Mouse (Mus musculus) limb, embryonic 15.5 days (tissue): ENCODE measurements around the gene Cep57l1. TPM values are rescaled to one million over a fixed set of nuclear protein-coding genes. Genes with fewer than 3 reads are reported as not detected.

Experiments used
- ATAC-seq: fragments of 200-750 bp; cut with Nextera tagmentation; 2 replicates; pipeline ENCODE4 v1.8.0; 2017; ENCODE audit warnings: low read depth, moderate TSS enrichment; ENCODE audit not compliant: insufficient number of reproducible peaks, low FRiP score, low TSS enrichment
- H3K27ac ChIP-seq: fragments of 300-500 bp; sonication (generic); 2 replicates; pipeline ENCODE4 v1.5.1; 2015; ENCODE audit warnings: moderate library complexity, mild to moderate bottlenecking, inconsistent platforms
- H3K27me3 ChIP-seq: fragments of 300-500 bp; sonication (generic); 2 replicates; pipeline ENCODE4 v1.6.1; 2015; ENCODE audit warnings: inconsistent platforms
- H3K36me3 ChIP-seq: fragments of 300-500 bp; sonication (generic); 2 replicates; pipeline ENCODE4 v1.6.1; 2015; ENCODE audit warnings: inconsistent platforms
- H3K4me1 ChIP-seq: fragments of 300-500 bp; sonication (generic); 2 replicates; pipeline ENCODE4 v1.6.1; 2015; ENCODE audit warnings: inconsistent platforms
- H3K4me2 ChIP-seq: fragments of 300-500 bp; sonication (generic); 2 replicates; pipeline ENCODE4 v1.6.1; 2015; ENCODE audit warnings: mild to moderate bottlenecking, inconsistent platforms
- H3K4me3 ChIP-seq: fragments of 300-500 bp; sonication (generic); 2 replicates; pipeline ENCODE4 v1.5.1; 2015; ENCODE audit warnings: mild to moderate bottlenecking, inconsistent platforms
- H3K9ac ChIP-seq: fragments of 300-500 bp; sonication (generic); 2 replicates; pipeline ENCODE4 v1.6.1; 2015; ENCODE audit warnings: inconsistent platforms
- H3K9me3 ChIP-seq: fragments of 300-500 bp; sonication (generic); 2 replicates; pipeline ENCODE4 v1.6.1; 2016; ENCODE audit warnings: inconsistent platforms
- WGBS: fragments of 180-500 bp; shearing (Covaris S2); methylation state at CpG from one replicate; pipeline ENCODE4 v1.1.7; 2015; 5-methylcytosine and 5-hydroxymethylcytosine counted together
- polyA plus RNA-seq: library from polyadenylated mRNA; unstranded; fragments of >200 nt; fragmentation: Nextera tagmentation; extraction: Ambion mirVana; gene quantifications from 2 replicates; pipeline ENCODE4 v1.2.1, GENCODE M21; 2015

Cep57l1 gene
- polyA plus RNA-seq, 1 experiment from 2014 or later, result 22.3 TPM

DNA sequence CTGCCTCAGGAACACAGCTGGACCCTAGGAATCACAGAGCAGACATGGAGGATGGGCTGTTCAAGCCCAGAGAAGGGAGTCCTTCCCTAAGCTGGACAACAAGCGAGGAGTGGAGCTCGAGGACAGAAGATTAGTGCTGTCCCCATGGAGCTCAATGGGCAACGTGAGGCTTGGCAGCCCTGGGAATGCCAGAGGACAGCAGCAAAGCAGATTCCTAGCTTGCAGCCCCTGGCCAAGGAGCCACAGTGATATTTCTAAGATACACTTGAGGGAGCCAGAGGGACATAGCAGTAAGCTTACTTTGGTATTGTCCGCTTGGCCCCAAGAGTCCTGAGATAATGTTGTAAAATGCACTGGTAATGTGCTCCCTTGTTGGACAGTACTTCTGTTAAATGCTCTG lies 118.7 kb downstream of the Cep57l1 start:
- no peaks in the 10 kb centered on the region for H3K27me3 ChIP-seq
- no peak overlapping the region for H3K4me2 ChIP-seq
- H3K36me3 ChIP-seq, result no peaks in the 10 kb centered on the region
- ATAC-seq, result no peak
- WGBS, result 75% methylated on average over 4 of the region's 4 CpGs
- no peaks in the 10 kb centered on the region for H3K9me3 ChIP-seq
- H3K27ac ChIP-seq, result no peak overlapping the region
- peaks cover 5% of the 10 kb centered on the region; the same call in 1 of the 2 replicates for H3K4me1 ChIP-seq
- no peak overlapping the region for H3K4me3 ChIP-seq
- H3K9ac ChIP-seq, result no peak overlapping the region

DNA sequence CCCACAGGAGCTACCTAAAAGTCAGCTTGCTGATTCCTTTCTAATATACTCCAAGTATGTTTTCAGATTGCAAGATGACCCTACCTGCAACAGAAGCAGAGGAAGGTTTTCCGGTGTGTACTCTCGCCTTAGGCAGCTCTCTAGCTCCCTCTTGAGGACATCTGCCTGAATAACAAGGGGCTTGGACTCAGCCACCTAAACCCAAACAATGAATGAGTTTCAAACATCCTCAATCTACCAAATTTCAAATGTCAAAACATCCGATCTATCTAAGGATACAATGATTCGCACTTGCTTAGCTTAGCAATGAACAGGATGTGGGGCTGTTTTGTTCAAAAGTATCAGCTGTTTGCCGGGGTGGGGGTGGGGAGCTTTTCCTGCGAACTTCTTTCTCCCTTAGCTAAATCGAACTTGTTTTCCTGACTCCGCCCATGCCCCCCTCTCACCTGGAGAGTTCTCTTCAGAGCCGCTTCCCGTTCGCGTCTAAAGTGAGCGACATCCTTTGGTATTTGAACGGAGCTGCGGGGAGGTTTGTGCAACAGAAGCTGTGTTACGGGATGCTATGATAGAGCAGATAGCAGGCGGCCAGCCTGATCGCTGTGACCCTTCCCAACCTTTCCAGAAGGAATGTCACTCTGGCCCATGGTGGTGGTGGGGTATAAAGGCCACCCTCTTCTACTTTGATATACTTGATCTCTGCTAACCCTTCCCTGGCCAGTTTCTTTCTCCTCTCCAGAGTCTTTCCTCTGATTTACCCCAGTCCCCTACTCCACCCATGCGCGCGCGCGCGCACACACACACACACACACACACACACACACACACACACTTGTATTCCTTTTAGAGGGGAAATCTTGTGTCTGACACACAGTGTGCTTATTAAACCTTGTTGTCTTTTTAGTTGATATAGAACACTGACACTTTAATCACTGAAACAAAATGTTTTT lies 119.5 kb downstream of the Cep57l1 start:
- no peak for ATAC-seq
- H3K4me1 ChIP-seq, result peaks cover 5% of the 10 kb centered on the region; the same call in 1 of the 2 replicates
- H3K9me3 ChIP-seq, result no peaks in the 10 kb centered on the region
- 0 out of 2 replicates have a peak overlapping the region, but pooled peaks have one; percentile 21 for H3K9ac ChIP-seq
- peak overlapping the region; percentile 68 for H3K4me2 ChIP-seq
- H3K36me3 ChIP-seq, result no peaks in the 10 kb centered on the region
- H3K4me3 ChIP-seq, result peak overlapping the region; percentile 45
- H3K27me3 ChIP-seq, result no peaks in the 10 kb centered on the region
- H3K27ac ChIP-seq, result no peak overlapping the region
- 20% methylated on average over 24 of the region's 24 CpGs for WGBS

DNA sequence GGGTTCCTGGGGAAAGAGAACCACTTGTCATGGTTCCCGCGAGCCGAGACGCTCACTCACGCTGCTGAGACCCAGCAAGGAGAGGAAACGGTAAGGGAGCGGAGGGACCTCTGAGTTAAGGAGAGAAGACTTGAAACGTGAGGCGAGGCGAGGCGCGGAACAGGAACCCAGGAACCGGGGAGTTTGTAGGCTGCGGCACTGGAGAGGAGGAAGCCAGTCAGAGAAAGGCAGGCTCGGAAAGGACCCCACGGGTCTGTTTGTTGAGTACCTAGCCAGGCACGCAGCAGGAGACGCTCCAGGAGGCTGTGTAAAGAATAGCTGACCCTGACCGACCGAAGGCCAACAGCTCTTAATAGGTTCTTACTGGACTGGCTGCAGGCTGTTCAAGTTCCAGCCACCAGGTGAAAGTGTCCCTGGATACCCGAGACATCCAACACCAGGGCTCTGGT lies 125.1 kb downstream of the Cep57l1 start:
- no peak overlapping the region for H3K9ac ChIP-seq
- ATAC-seq, result no peak

DNA sequence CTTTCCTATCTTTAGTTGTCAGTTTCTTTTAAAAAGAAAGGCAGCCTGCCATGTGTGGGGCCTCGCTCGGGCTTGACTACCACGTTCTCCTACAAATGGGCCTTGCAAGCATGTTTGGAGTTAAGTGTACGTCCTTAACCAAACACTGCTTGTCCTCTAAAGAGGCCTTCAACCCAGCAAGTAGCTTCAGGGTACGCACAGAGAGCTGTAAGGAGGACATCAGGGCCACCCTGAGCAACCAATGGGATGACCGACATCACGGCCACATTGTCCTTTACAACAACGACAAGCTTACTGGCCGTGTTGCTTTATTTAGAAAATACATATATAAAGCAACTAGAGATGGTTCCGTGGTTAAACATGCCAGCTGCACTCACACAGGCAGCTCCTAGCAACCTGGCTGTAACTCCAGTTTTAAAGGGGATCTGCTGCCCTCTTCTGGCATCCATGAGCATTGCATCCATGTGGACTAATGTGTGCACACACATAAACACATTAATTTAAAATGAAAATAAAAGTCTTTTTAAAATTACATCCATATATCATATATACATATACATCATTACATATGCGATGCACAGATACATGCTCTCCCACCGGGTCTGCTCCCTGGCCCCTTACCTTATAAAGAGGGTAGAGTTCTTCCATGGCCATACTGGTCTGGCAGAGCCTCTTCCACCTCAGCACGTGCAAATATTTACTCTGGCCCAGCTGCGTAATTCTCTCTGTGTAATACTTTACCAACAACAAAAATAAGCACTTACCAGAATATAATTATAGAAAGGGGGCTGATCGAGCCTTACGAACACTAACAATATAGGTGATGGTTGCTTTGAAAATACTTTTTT lies 126.9 kb downstream of the Cep57l1 start:
- peak; percentile 52; the same call in 1 of the 2 replicates for ATAC-seq
- H3K4me2 ChIP-seq, result no peak overlapping the region

More for the DNA sequence above, 125.1 kb downstream of the Cep57l1 start:
- no peaks in the 10 kb centered on the region for H3K9me3 ChIP-seq
- H3K27ac ChIP-seq, result no peak overlapping the region
- H3K4me3 ChIP-seq, result peak overlapping the region; percentile 20
- peaks cover 6% of the 10 kb centered on the region for H3K4me1 ChIP-seq
- peak overlapping the region; percentile 44 for H3K4me2 ChIP-seq
- WGBS, result 2% methylated on average over 21 of the region's 21 CpGs
- H3K27me3 ChIP-seq, result no peaks in the 10 kb centered on the region
- no peaks in the 10 kb centered on the region for H3K36me3 ChIP-seq

DNA sequence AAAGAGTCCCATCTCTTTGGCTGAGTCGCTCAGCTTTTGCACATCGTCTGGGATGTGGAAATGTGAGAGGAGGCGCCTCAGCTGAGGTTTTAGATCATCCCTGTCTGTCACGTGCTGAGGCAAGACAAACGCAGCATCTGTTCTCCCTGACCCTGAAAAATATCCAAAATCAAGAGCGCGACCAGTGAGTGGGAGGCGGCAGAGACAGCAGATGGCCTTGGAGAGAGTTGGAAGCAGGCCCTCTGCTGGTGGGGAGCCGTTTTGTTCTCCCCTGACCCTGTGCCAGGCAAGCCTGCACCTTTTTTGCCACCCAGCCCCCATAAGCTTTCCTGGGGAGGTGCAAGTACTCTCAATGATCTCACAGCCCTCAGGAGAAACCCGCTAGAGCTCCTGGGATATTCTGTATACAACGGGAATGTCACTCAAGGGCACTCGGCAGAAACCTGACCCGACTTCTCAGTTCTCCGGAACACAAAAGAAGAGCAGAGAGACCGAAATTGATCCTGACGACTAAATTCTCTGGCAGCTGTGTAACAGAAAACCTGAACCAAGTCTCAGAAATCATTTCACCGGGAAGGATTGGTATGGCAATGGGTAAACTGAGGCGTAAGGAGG lies 130.8 kb downstream of the Cep57l1 start:
- peak overlapping the region; percentile 35 for H3K4me2 ChIP-seq
- H3K27me3 ChIP-seq, result no peaks in the 10 kb centered on the region
- no peaks in the 10 kb centered on the region for H3K9me3 ChIP-seq
- ATAC-seq, result peak; percentile 30; the same call in 1 of the 2 replicates
- H3K9ac ChIP-seq, result no peak overlapping the region
- no peak overlapping the region for H3K27ac ChIP-seq
- H3K4me1 ChIP-seq, result peaks cover 6% of the 10 kb centered on the region; the same call in 1 of the 2 replicates
- H3K4me3 ChIP-seq, result no peak overlapping the region
- H3K36me3 ChIP-seq, result no peaks in the 10 kb centered on the region
- WGBS, result 26% methylated on average over 18 of the region's 18 CpGs

More for the DNA sequence above, 126.9 kb downstream of the Cep57l1 start:
- peaks cover 11% of the 10 kb centered on the region for H3K4me1 ChIP-seq
- no peaks in the 10 kb centered on the region for H3K27me3 ChIP-seq
- no peak overlapping the region for H3K9ac ChIP-seq
- H3K27ac ChIP-seq, result no peak overlapping the region
- H3K9me3 ChIP-seq, result no peaks in the 10 kb centered on the region
- H3K4me3 ChIP-seq, result no peak overlapping the region
- WGBS, result 42% methylated on average over 16 of the region's 16 CpGs
- no peaks in the 10 kb centered on the region for H3K36me3 ChIP-seq

DNA sequence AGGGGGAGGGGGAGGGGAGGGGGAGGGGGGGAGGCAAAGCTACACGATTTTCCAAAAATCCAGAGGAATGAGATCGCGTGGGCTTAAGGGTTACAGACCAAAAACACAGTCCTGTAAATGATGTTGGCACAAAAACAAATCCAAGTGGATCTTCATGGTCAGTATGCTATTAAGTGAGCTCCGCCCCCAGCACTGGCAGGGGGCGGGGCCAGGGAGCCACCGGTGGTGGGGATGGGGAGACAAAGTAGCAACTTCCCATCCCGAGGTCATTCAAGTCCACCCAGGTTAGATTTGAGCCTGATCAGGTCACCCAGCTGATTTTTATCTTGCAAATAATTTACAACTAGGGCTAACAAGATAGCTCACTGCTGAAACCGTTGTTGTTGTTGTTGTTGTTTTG lies 132.3 kb downstream of the Cep57l1 start:
- H3K4me2 ChIP-seq, result no peak overlapping the region
- ATAC-seq, result no peak
- no peak overlapping the region for H3K9ac ChIP-seq
- no peak overlapping the region for H3K4me3 ChIP-seq
- no peaks in the 10 kb centered on the region for H3K36me3 ChIP-seq
- WGBS, result 55% methylated on average over 8 of the region's 8 CpGs
- H3K9me3 ChIP-seq, result no peaks in the 10 kb centered on the region
- H3K4me1 ChIP-seq, result peaks cover 6% of the 10 kb centered on the region; the same call in 1 of the 2 replicates
- no peaks in the 10 kb centered on the region for H3K27me3 ChIP-seq
- no peak overlapping the region for H3K27ac ChIP-seq

DNA sequence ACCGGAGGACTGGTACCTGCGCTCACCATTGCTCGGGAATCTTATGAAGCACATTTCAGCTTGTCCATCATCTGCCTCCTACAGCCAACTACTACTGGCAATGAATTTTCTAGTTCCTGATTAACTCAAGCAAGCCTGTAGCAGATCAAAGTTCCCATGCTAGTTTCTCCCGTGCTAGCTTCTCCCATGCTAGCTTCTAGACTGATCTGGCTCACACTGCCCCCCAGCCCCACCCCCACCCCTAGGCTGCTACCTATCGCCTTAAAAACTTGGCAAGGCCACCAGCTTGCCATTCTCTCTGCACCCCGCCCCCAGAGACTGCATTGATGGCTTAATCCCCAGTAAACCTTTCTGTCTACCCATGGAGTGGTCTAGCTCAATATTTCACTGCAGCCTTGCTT lies 133.0 kb downstream of the Cep57l1 start:
- no peak for ATAC-seq
- no peak overlapping the region for H3K4me3 ChIP-seq
- H3K27me3 ChIP-seq, result no peaks in the 10 kb centered on the region
- no peak overlapping the region for H3K9ac ChIP-seq
- H3K9me3 ChIP-seq, result no peaks in the 10 kb centered on the region
- H3K4me1 ChIP-seq, result peaks cover 6% of the 10 kb centered on the region; the same call in 1 of the 2 replicates
- H3K27ac ChIP-seq, result no peak overlapping the region
- H3K4me2 ChIP-seq, result no peak overlapping the region
- H3K36me3 ChIP-seq, result no peaks in the 10 kb centered on the region
- 69% methylated on average over 6 of the region's 6 CpGs for WGBS

DNA sequence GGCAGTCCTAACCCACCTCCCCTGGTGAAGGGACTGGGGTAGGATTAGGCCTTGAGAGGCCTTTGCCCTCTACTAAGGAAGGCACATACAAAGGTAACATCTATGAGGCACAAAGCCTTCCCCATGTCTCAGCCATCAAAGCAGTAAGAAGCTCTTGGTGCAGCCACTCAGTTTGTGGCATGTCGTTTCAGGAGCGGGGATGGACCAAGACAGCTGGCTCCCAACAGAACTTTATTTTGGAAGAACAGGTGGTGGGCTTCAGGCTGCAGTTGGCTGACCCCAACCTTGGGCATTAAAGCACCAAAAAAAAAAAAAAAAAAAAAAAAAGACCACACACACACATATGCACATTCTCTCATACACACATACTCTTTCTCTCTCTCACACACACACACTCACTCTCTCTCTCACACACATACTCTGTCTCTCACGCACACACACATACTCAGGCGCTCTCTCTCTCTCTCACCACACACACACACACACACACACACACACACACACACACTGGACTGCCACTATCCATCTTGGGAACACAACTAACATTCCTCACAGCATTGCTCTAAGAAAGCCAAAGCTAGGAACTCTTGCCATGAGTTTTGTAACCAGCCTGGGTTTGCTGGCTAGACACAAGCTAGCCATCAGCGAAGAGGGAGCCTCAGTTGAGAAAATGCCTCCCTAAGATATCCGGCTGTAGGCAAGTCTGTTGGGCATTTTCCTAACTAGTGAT lies 133.7 kb downstream of the Cep57l1 start:
- WGBS, result 81% methylated on average over 6 of the region's 6 CpGs
- H3K36me3 ChIP-seq, result no peaks in the 10 kb centered on the region
- H3K4me1 ChIP-seq, result peaks cover 6% of the 10 kb centered on the region; the same call in 1 of the 2 replicates
- no peak overlapping the region for H3K9ac ChIP-seq
- H3K27ac ChIP-seq, result no peak overlapping the region
- H3K27me3 ChIP-seq, result no peaks in the 10 kb centered on the region
- H3K9me3 ChIP-seq, result no peaks in the 10 kb centered on the region
- H3K4me3 ChIP-seq, result no peak overlapping the region
- no peak for ATAC-seq
- H3K4me2 ChIP-seq, result no peak overlapping the region

DNA sequence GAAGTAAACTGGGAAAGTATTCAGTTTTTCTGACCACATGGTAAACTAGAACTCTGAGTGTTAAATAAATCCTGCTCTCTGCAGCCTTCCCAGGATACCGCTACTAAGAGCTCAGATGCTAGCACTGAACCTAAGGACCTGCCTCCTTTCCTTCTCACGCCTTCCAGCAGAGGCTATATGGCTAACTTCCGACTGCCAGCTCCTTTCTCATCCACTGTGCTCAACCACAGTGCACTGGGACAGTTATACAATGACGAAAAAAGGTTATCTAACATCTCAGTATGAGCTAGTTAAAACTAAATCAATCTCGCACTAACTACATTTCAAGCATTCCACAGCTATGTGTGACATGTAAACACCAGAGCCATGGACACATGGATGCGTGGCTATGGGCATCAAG lies 134.4 kb downstream of the Cep57l1 start:
- Histone ChIP-seq H3K4me1 (peaks cover 6% of the 10 kb centered on the region; the same call in 1 of the 2 replicates), H3K9ac (no peak overlapping the region), H3K4me3 (no peak overlapping the region), H3K27ac (no peak overlapping the region), H3K36me3 (no peaks in the 10 kb centered on the region), H3K4me2 (no peak overlapping the region), H3K27me3 (no peaks in the 10 kb centered on the region), H3K9me3 (no peaks in the 10 kb centered on the region)
- no peak for ATAC-seq
- WGBS, result 56% methylated on average over 6 of the region's 6 CpGs

DNA sequence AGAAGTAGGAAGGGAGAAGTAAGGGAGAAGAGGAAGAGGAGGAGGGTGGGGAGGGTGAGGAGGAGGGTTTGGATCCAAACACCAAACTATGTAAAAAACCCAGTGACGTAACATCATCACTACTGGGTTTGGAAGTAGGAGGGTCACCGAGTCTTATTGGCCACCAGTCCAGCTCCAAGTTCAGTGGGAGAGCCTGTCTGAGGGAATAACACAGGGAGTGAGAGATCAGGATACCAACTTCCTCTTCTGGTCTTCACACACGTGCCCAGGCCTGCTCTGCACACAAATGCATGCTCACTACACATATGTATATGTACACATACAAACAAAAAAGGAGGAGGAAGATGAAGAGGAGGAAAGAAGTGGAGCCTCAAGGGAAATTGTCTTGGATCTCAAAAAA lies 135.3 kb downstream of the Cep57l1 start:
- Histone ChIP-seq H3K9me3 (no peaks in the 10 kb centered on the region), H3K36me3 (no peaks in the 10 kb centered on the region), H3K4me3 (no peak overlapping the region), H3K9ac (no peak overlapping the region), H3K27me3 (no peaks in the 10 kb centered on the region), H3K4me2 (no peak overlapping the region), H3K27ac (no peak overlapping the region), H3K4me1 (peaks cover 6% of the 10 kb centered on the region; the same call in 1 of the 2 replicates)
- WGBS, result 75% methylated on average over 3 of the region's 3 CpGs
- no peak for ATAC-seq

DNA sequence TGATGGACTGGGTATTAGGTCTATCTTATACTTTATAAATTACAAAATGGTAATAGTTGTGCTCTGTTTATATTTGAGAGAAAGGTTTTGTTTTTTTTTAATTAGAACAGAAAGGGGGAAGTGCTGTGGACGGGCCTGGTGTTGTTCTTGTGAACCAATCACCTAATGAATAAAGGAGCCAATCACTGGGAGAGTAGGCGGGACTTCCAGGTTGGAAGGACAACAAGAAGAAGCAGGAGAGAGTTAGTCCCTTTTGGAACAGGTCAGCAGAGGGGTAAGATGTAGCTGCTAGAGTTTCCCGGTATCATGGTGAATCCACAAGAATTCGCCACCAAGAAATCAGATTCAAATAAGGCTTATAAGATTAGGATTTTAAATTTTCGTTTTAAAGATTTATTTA lies 139.5 kb downstream of the Cep57l1 start:
- 79% methylated on average over 5 of the region's 5 CpGs for WGBS

More for the DNA sequence above, 139.5 kb downstream of the Cep57l1 start:
- H3K4me2 ChIP-seq, result no peak overlapping the region
- no peaks in the 10 kb centered on the region for H3K9me3 ChIP-seq
- no peak overlapping the region for H3K27ac ChIP-seq
- no peak overlapping the region for H3K4me3 ChIP-seq
- no peaks in the 10 kb centered on the region for H3K36me3 ChIP-seq
- no peak overlapping the region for H3K9ac ChIP-seq
- ATAC-seq, result no peak
- no peaks in the 10 kb centered on the region for H3K4me1 ChIP-seq
- H3K27me3 ChIP-seq, result no peaks in the 10 kb centered on the region
